Mouse (Mus musculus) erythroblast, embryonic 14.5 days (primary cell): ENCODE measurements around the gene Apol8.
"Not testable (repeated sequence)": the region's sequence is repeated elsewhere in the genome, so short reads cannot be mapped to it uniquely, and the experiment has no call there.

ENCODE experiments used
- GATA1 ChIP-seq: IDR thresholded peaks from 2 replicates; pipeline ENCODE4 v1.6.1; 2012; ENCODE audit warnings: low read length, inconsistent platforms, mixed read lengths
- TAL1 ChIP-seq: IDR thresholded peaks from 3 replicates; pipeline ENCODE4 v1.6.1; 2012; ENCODE audit warnings: low read length, inconsistent platforms, mixed read lengths

- not testable (repeated sequence) for TF ChIP-seq GATA1, TAL1
Observed at GRCm38 (mm10) chr15:77727745-77728144, 29.1 kb downstream of the Apol8 start.
